Mouse (Mus musculus) right cerebral cortex, postnatal 36 days (tissue): ENCODE measurements around the gene Cwf19l1.

ENCODE experiments used
- DNase-seq, 2 experiments: peaks; one replicate each; pipeline ENCODE4 v3.0.0; 2022; ENCODE audit warnings: low spot score in 2 of 2, mixed read lengths in 1 of 2

The Cwf19l1 gene

DNA sequence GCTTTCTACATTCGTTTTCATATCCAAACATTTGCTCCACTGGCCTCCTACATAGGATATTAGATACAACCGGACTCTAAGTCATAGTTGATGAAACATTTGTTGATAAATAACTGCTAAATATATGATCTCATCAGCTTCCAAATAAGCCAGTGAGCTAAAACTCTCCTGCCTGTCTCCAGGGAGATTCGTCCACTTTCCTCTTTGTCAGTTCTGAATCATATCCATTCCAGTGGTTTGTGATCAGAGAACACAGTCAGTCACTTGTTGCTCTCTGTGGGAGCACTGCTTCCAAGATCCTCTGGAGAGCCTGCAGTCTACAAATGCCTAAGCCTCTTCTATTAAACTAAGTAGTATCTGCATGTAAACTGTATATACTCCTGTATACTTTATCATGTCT is 75.5 kb downstream of the Cwf19l1 start:
- DNase-seq = no peak
